Mouse (Mus musculus) thymus, postnatal 10 days (tissue): ENCODE data around the gene Ntn4.

Experiments used
- DNase-seq, 2 experiments: peaks; one replicate each; pipeline ENCODE4 v3.0.0; 2021; ENCODE audit warnings: low spot score in 2 of 2

The Ntn4 gene

GRCm38 (mm10) chr10:93640521-93640952 is at the start of gene Ntn4:
TSS of gene Ntn4 (plus strand) at chr10:93640681.
- DNase-seq, result no peak

DNA sequence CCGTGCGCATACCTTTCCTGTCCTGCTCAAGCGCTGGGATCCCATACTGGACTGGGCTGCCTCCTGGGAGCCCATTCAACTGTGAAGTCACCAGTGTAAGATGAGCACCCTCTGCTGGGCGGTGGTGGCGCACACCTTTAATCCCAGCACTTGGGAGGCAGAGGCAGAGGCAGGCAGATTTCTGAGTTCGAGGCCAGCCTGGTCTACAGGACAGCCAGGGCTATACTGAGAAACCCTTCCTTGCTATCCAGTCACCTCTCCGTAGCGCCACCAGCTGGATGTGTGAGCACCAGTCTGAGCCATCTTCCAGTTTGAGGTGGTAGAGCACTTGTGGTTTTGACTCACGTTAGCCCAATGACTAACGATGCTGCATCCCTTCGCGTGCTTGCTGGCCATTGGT is 48.0 kb upstream of the Ntn4 start:
- DNase-seq, result peak; percentile 11 to 22

DNA sequence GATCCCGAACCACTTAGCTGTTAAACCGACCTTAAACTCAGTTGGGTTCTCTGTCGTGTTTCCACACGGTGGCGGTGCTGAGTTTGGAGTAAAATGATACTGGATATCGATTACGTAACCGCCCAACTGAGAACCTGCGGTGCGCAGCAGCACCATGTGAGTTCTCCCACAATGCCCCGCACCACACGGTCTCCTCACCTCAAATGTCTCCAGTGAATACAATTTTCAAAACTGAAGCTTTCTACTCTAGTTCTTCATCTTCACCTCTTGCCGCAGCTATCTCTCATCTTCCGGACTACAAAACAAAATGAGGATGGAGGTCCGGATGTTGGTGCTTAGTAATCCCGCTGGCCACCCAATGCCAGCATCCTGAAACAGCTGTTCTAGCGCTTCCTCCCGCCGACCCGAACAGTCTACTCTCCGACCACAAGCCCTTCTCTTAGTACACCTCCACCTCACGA is 46.4 kb upstream of the Ntn4 start:
- peak; percentile 55 to 78 for DNase-seq

DNA sequence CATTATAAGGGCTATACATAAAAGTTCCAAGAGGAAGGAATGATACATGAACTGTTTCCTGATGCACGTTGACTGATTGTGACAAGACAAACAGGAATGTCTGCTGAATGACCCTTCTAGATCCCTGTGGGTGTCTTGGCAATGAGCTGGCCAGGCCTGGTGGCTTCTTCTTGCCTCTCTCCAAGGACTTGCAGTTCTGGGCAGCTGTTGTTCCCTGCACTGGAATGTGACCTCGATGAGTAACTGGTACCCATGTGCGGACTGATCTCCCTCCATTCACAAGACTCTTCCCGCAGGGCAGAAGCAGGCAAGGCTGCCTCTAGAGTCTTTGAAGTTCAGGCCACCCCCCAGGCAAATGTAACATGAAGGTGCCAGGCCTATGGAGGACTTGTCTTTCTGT is 44.6 kb upstream of the Ntn4 start:
- no peak for DNase-seq

- no peak for DNase-seq
Measured at GRCm38 (mm10) chr10:93596641-93597040, 43.8 kb upstream of the Ntn4 start.

DNA sequence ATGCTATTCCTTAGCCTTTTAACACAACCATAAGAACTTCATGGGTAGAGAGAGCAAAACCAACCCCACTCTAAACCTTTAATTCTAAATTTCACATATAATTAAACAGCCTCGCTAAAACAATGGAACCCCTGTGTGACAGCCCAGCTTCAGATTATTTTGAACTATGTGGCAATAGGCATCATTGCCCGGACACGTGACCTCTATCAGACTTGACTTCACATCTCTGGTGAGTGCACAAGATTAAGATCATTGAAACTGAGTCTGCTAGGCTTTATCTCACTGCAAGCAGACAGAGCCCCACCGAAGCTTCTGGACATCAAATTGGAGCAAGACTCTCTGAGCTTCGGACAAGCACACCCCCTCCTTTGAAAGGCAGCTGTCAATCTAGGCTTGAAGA is 38.2 kb upstream of the Ntn4 start:
- no peak for DNase-seq

- DNase-seq, result no peak
Measured at GRCm38 (mm10) chr10:93603256-93603655, 37.2 kb upstream of the Ntn4 start.

GRCm38 (mm10) chr10:93606326-93606725 is 34.2 kb upstream of the Ntn4 start:
- no peak for DNase-seq

DNA sequence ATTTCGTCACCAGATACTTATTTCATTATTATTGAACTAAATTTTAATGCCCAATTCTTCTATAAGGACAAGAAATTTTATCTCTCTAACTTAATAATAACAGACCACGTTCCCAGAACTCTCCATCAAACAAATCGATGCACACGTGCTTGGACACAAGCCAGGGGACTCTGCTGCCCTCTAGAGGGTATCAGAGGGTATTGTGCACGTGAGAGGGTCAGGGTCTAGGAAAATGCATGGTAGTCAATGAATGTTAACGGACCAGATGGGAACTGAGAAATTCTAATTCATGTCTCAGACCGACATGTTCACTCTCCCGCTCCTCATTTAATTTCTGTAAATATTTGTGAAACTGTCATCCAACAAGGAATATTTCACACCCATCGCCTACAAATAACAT is 32.4 kb upstream of the Ntn4 start:
- DNase-seq, result no peak

DNA sequence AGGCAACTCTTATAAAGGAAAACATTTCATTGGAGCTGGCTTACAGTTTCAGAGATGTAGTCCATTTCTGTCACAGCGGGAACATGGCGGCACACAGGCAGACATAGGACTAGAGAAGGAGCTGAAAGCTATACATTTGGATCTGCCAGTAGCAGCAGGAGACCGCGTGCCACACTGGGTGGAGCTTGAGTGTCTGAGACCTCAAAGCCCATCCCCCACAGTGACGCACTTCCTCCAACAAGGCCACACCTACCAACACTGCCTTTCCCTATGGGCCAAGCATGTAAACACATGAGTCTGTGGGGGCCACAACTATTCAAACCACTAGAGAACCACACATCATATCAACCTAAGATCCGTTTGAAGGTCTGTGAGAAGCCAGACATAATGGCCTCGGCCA is 31.2 kb upstream of the Ntn4 start:
- no peak for DNase-seq

GRCm38 (mm10) chr10:93610896-93611295 is 29.6 kb upstream of the Ntn4 start:
- DNase-seq, result no peak

DNA sequence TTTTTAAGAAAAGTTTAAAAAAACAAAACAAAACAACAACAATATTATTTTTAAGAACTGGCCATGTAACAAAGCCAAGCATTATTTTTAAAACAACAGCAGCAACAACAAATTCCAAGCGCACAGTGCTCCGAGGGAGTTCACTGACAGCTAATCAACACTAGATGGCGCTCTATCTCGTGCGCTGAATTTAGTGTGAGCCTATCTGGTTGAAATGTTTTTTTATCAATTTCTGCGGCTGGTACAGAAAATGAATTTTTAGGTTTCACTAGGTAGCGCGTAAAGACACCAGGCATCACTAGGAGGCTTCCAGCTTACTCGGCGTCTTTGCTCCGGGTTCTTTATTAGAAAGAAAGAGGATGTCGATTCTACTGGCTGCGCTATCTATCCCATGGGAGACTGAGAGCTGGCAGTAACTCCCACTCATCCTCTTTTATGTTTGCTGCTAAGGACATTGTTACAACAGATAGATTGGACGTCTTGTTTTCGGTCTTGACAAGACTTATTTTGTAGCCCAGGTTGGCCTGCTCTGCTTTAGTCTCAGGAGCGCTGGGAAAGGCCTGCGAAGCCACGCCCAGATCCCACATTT is 29.0 kb upstream of the Ntn4 start:
- DNase-seq, result peak in 1 of 2 experiments; percentile 11

- no peak for DNase-seq
Measured at GRCm38 (mm10) chr10:93614850-93615249, 25.6 kb upstream of the Ntn4 start.

DNA sequence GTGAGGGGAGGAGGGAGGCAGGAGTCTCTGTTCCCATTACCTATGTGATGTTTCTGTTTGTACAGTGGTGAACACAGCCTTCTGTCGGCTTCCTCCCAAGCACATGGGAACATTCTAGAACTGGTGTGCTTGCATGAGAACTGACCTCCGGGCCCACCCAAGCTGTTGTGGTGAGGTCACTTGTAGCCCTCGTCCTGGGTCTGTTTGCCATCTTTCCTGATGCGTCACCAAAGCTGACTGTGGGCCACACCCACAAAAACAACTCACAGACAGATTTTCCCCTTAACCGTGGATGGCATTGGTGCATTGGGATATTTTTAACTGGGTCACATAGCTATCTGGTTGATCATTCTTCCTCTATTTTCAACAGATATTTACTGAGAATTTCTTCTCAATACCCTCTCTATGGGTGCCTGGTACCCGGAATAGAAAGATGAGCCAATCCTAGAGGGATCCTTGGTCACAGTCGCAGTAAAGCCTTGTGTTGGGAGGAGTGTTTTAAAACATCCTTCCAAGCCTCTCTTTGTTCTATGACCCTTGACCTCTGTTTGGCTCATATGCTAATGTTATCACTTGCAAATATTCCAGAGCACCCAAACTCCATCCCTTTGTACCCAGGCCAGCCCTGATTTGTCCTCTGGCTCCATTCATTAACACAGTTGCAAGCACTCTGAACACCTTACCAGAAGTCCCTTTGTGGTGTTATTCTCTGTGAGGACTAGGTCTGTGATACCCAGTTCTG is 19.9 kb upstream of the Ntn4 start:
- DNase-seq, result no peak

DNA sequence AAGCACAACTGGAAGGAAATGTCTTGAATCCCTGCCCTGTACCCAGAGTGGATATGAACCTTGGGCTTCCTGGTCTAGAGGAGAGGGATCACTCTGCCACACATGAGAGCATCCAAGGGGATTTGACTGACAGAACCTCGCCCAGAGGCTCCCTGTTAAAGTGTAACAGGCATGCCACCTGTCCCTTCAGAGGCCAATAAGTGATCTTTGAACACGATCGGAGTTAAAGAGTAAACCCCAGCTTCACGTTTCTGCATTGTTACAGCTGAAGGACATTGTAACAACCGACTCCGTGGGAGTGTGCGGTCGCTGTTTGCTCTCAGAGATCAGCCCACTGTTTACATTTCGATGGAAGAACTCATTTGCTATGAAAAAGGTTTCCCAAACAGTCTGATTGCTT is 16.8 kb upstream of the Ntn4 start:
- no peak for DNase-seq

DNA sequence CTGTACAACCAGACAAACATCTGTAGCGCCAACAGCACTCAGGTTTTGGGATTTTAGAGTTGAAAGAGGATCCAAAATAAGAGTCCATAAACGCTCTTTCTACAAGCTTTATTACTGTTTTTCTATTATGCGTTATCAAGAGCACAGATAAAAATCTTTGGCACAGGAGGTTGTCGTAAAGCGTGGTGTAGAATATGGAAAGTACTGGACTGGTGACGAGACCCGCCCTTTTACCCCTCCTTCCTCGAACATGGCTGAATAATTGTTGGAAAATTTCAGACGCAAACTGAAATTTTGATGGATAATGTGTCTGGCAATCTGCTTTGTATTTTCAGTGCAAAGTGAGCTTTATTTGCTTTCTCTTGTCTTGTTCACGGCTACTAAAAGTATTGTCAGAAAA is 16.3 kb upstream of the Ntn4 start:
- no peak for DNase-seq

- no peak for DNase-seq
Measured at GRCm38 (mm10) chr10:93630310-93630709, 10.2 kb upstream of the Ntn4 start.

- DNase-seq, result no peak
Measured at GRCm38 (mm10) chr10:93632086-93632485, 8.4 kb upstream of the Ntn4 start.

- no peak for DNase-seq
Measured at GRCm38 (mm10) chr10:93633563-93633962, 6.9 kb upstream of the Ntn4 start.

DNA sequence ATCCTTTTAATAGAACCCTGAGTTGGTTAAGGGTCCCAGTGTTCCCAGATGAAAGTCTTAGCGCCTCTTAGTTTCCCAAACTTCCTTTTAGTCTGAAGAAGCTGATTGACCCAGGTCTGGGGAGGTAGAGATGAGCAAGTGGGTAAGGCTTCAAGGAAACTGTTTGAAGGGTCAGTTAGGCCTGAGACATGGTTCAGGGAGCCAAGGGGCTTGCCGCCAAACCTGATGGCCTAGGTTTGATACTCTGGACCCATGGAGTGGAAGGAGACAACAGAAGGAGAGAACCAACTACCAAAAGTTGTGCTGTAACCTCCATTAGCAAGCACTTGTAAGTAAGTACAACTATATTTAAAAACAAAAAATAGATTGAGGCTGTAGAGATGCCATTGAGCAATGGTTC is 6.5 kb upstream of the Ntn4 start:
- DNase-seq, result no peak

GRCm38 (mm10) chr10:93635941-93636340 is 4.5 kb upstream of the Ntn4 start:
- DNase-seq, result no peak

- DNase-seq, result no peak
Measured at GRCm38 (mm10) chr10:93640953-93641820, 706 bp downstream of the Ntn4 start.
